In the genomic region with DNA sequence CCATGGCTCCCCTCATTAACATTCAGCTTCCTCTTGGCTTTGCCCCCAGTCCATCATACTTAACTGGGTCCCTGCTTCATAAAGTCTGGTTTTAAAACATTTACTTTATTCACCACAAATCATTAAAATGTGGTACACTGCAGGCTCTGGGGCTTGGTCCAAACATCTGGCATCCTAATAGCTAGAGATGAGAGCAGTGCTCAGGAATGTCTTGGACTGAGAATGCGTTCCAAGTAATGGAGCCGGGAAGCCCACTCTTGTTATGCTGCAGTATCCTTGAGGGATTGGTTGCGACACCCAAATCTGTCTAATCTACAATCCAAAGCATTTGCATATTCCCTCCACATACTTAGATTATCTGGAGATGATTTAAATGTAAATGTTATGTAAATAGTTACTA, we compare ENCODE assay signal across 12 mouse cellular contexts.
DNase-seq lines count a peak whose midpoint lies in the region; ATAC-seq lines count a peak whose summit lies in the region.
"Had no signal": no experiment of that assay in that cellular context is flagged by ENCODE, and none has a peak within 500 bp of the region (broad histone marks: within the 10 kb centered on the region; RNA-seq: fewer than 3 reads in every experiment).

No protein-coding gene starts in this region.

- H3K9ac ChIP-seq in kidney, embryonic 15.5 days: no peak overlapping the region
- H3K9ac ChIP-seq in forebrain, embryonic 12.5 days: no peak overlapping the region
- H3K9ac ChIP-seq: heart, embryonic 15.5 days; liver, postnatal 0 days had no signal

- WGBS in kidney, embryonic 15.5 days: 78% methylated on average over 3 of the region's 3 CpGs
- WGBS in forebrain, embryonic 12.5 days: 90% methylated on average over 3 of the region's 3 CpGs

- H3K4me1 ChIP-seq in kidney, embryonic 15.5 days: no peaks in the 10 kb centered on the region
- H3K4me1 ChIP-seq in forebrain, embryonic 12.5 days: no peaks in the 10 kb centered on the region
- H3K4me1 ChIP-seq: heart, embryonic 15.5 days had no signal

- H3K4me2 ChIP-seq in kidney, embryonic 15.5 days: no peak overlapping the region
- no peak overlapping the region for H3K4me2 ChIP-seq in forebrain, embryonic 12.5 days
- H3K4me2 ChIP-seq: heart, embryonic 15.5 days had no signal

- no peak overlapping the region for H3K4me3 ChIP-seq in kidney, embryonic 15.5 days (replicated peaks)
- H3K4me3 ChIP-seq in forebrain, embryonic 12.5 days (replicated peaks): no peak overlapping the region
- H3K4me3 ChIP-seq: heart, embryonic 15.5 days; left cerebral cortex, adult 2 months had no signal

- no peaks in the 10 kb centered on the region for H3K27me3 ChIP-seq in kidney, embryonic 15.5 days
- no peaks in the 10 kb centered on the region for H3K27me3 ChIP-seq in forebrain, embryonic 12.5 days
- H3K27me3 ChIP-seq: heart, embryonic 15.5 days had no signal

- peak; percentile 3 to 14 for DNase-seq in kidney, postnatal 4 days
- peak; percentile 6 for DNase-seq in R1 (ENCODE audit: low read depth, low spot score)
- DNase-seq in gastrocnemius, adult 8-10 months (ENCODE audit: low spot score in 2 of 2): peak; percentile 20 to 32
- DNase-seq in lung, postnatal 4 days: peak; percentile 7 to 24
- DNase-seq: adrenal gland, postnatal 10 days; liver, postnatal 0 days had no signal

- ATAC-seq in kidney, embryonic 15.5 days (replicated peaks; ENCODE audit: low FRiP score): no peak
- ATAC-seq in megakaryocyte-erythroid progenitor cell, adult 5-6 weeks (replicated peaks; ENCODE audit: low FRiP score, low TSS enrichment, poor library complexity, severe bottlenecking): no peak
- ATAC-seq in forebrain, embryonic 12.5 days (ENCODE audit: low FRiP score): no peak
- ATAC-seq: forebrain, embryonic 16.5 days; liver, postnatal 0 days had no signal

- H3K36me3 ChIP-seq in kidney, embryonic 15.5 days: no peaks in the 10 kb centered on the region
- H3K36me3 ChIP-seq in forebrain, embryonic 12.5 days (replicated peaks): no peaks in the 10 kb centered on the region
- H3K36me3 ChIP-seq: heart, embryonic 15.5 days had no signal

- H3K27ac ChIP-seq in kidney, embryonic 15.5 days: no peak overlapping the region
- H3K27ac ChIP-seq in forebrain, embryonic 12.5 days: no peak overlapping the region
- H3K27ac ChIP-seq: heart, embryonic 15.5 days; left cerebral cortex, adult 2 months had no signal

- no peaks in the 10 kb centered on the region for H3K9me3 ChIP-seq in kidney, embryonic 15.5 days (replicated peaks)
- H3K9me3 ChIP-seq in forebrain, embryonic 12.5 days: no peaks in the 10 kb centered on the region
- H3K9me3 ChIP-seq: heart, embryonic 15.5 days had no signal
